Mouse (Mus musculus): ENCODE data around the gene Inhbb.

Gene Inhbb

DNA sequence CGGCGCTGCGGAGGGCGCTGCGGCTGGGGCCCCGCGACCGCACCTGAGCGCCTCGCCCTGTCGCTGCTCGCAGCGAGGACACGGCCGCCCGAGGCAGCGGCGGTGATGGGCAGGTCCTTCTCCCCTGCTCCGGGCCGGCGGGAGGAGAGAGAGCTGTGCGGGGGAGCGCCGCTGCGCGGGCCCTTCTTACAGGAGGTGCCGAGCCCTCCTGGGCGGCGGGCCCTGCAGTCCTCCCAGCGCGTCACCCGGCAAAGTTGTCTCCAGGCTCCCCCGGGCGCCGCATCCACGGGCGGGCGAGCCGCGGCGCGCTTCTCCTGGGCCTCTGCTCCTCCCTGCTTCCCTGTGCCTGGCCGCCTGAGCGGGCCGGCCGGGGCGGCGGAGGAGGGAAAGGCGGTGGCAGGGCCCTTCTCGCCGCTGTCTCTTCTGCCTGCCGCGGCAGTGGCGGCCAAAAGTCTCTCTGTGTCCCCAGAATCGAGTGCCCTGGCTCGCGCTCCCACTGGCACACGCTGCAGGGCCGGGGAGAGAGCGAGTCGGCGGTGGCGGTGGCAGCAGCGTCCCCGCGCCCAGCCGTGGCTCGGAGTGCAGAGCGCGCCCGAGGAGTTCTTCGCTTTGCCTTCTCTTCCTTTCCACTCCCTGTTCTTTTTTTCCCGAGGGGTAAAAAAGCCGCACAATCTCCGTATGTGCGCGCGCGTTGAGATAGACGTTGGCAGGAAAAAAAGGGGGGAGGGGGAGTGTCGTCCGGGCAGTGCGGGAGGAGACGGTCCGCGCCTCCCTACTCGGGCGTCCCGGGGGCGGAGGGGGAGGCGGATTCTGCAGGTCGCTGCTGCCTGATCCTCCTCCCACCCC, at the start of gene Inhbb:
Gene Inhbb (minus strand): TSS at position 673 of the 846 bp plus-strand sequence.
- DNase-seq (ENCODE audit: low read depth in 2 of 2, low spot score in 2 of 2): no peak

DNA sequence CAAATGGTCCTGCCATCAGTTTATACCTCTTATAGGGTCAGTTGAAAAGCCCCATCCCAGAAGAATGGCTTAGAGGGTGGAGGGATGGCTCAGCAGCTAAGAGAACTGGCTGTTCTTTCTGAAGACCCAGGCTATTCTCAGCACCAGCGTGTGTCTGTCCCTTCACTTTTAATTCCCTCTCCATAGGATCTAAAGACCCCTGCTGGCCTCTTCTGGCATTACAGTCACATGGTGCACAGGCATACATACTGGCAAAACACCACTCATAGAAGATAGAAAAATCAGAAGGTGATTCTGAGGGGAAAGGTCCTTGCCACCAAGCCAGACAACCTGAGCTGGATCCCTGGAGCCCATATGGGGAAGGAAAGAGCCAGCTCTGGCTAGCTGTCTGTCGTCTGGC, 41.3 kb upstream of the Inhbb start:
- DNase-seq (ENCODE audit: low read depth in 2 of 2, low spot score in 2 of 2): peak in 1 of 2 experiments; percentile 39

DNA sequence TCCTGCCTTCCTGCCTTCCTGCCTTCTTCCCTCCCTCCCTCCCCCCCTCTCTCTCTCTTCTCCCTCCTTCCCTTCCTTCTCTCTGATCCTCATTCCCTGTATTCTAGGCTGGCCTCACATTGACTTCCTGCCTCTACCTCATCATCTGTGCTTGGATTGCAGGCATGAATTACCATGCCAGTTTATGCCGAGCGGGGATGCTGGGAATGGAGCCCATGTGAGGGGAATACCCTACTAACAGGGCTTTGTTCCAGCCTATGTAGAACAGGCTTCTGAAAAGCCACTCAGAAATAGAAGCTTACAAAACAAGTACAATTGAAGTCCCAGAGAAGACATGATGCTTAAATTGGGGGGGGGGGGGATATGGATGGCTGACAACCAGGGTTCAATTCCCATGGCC, 38.0 kb upstream of the Inhbb start:
- DNase-seq (ENCODE audit: low read depth in 2 of 2, low spot score in 2 of 2): no peak

DNA sequence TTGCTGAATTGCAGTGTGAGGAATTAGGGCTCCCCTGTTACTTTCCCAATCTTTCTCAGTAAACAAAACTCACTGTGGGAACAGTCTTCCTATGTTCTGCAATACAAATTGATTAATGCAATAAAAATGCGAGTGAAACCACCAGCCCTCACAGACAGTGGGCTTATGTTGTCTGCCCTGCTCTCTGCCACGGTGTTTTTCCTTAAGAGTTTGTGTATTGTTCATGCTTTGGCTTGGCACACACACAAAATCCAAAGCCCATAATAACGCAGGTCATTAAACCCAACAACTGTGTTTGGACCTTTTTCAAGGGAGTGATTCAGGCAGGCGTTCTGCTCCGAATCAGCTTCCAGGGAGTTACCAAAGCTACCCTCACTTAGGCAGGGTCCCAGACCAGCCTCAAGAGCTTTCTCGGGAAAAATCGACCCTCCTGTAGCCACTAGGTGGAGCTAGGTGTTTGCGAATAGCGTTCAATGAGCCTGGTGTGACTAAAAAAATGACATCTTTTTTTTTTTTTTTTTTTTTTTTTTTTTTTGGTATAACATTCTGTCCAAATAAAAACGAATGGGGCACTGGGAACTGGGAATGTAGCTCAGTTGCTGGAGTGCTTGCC, 36.1 kb upstream of the Inhbb start:
- DNase-seq (ENCODE audit: low read depth in 2 of 2, low spot score in 2 of 2): peak; percentile 16 to 40

DNA sequence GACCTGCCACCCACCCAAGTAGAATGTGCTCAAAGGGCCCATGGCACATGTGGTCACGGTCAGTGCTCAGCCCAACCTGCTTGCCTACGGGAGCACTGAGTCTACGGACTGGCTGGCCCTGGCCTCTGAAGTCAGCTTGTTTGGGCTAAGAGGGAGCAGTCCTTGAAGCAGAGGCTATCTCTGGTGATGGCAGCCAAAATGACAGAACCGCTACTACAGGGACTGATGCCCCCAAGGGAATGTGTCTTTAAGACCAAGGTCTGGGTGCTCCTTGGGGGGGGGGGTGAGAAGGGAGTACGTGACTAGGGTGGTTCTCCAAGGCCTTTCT, 35.4 kb upstream of the Inhbb start:
- no peak for DNase-seq (ENCODE audit: low read depth in 2 of 2, low spot score in 2 of 2)

DNA sequence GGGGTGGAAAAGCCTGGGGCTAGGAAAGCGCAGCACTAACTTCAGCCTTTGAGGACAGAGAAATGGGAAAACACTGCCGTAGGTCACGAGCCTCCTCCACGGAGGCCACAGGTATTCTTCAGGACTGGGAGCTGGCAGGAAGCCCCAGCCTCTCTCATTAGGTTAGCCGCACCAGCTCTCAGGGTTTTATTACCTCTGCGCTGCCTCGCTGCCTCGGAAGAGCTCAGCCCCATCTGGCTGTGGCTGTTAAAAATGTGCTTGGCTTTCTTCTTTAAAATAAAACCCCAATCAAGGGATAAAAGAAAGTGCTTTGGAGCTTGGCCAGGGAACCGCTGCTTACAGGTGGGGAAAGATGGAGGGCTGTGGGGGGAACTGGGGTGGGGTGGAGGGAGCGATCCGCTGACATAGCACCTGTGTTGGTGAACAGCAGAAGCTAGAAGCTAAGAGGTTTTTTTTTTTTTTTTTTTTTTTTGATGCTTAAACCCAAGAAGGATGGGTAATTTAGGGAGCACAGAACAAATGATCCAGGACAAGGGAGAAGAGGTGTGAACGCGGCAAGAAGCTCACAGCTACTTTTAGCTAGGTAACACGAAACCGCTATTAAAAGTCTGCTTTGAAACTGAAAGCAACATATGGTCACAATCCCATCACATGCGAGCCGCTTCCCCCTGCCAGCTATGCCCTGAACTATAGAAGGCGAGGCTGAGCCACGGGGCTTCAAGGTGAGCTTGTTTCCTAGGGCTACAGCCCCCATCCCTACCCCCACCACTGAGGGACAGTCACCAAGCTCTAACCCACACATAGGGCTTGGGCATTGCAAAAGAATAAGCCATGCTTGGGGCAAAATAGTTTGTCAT, 34.9 kb upstream of the Inhbb start:
- DNase-seq (ENCODE audit: low read depth in 2 of 2, low spot score in 2 of 2): no peak

DNA sequence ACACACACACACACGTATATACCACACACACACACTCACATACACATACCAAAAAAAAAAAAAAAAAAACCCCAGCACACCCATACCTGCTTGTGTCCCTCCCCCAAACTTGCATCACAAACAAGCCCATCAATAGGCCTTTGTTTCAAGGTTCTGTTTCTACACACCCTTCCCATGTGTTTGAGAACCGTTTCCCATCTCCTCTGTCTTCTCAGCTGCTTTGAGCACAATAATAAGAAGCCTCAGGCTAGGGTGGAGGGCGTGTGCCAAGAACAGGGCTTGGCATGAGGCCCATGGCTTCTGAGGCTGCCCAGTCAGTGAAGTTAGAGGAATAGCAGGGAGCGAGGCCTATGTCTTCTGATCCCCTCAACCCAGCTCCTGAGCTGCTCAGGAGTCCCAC, 31.7 kb upstream of the Inhbb start:
- DNase-seq (ENCODE audit: low read depth in 2 of 2, low spot score in 2 of 2): no peak

DNA sequence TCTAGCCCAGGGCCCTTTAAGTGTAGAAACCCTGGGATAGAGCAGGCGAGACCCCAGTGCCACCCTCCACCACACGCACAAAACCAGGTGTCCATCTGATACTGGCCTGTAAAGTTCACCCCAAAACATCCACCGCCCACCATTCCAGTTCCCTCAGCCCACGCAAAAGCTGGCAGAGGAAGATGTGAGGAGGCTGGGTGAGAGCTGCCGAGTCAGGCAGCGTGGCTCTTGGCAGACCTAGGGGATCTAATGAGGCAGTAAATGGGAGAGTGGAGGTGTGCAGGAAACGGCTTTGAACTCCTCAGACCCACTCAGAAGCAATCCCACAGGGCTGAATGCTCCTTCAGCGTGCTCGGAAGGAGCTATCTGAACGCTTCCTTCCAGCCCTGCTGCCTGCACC, 29.4 kb upstream of the Inhbb start:
- no peak for DNase-seq (ENCODE audit: low read depth in 2 of 2, low spot score in 2 of 2)

DNA sequence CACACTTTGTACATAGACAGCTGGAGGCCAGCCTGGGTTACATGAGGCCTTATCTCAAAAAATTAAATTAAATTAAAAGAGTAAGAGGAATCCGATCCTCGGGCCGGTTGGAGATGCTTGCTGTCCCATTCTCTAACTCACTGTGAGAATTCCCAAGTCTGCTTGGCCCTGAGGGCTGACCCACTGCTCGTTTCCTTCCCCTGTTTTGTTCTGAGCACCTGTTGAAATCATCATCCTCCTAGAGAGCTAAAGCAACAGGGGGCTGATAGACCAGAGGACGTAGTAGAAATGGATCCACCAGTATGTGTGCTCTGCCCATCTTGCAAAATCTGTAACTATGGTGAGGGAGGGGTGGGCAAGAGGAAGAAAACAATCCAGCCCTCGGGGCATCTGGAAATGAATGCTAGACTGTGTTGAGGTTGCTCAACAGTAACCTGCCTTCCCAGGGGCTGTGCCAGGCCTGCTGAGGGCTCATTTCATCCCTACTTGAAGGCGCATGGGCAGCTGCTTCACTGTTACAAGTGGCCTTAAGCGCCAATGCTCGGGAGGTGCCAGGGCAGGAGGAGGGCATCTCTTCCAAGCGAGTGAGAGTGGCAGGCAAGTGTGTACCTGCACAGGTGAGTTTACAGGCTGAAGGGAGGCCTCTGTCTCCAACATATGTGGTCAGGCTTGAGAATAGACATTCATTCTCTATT, 28.8 kb upstream of the Inhbb start:
- no peak for DNase-seq (ENCODE audit: low read depth in 2 of 2, low spot score in 2 of 2)

DNA sequence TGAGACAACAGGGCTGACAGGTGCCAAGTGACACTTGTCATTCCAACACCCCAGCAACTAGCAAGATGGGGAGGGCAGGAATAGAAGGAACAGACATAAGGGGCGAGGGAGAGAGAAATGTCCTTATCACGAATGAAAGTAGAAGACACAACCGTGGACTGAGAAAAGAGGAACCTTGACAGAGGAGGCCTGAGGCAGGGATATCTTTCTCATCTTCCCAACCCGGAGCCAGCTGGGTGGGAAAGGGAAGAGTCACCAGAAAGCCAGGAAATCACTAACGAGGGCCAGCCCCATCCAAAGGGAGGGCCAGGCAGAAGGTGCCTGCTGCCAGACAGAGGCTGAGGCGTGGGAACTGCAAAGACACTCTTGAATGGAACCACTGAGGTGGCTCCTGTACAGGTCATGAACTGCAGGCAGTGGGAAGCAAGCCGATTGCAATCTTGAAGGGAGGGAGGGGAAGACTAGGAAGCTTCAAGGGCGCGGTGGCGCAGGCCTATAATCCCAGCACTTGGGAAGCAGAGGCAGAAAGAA, 24.8 kb upstream of the Inhbb start:
- DNase-seq (ENCODE audit: low read depth in 2 of 2, low spot score in 2 of 2): no peak

DNA sequence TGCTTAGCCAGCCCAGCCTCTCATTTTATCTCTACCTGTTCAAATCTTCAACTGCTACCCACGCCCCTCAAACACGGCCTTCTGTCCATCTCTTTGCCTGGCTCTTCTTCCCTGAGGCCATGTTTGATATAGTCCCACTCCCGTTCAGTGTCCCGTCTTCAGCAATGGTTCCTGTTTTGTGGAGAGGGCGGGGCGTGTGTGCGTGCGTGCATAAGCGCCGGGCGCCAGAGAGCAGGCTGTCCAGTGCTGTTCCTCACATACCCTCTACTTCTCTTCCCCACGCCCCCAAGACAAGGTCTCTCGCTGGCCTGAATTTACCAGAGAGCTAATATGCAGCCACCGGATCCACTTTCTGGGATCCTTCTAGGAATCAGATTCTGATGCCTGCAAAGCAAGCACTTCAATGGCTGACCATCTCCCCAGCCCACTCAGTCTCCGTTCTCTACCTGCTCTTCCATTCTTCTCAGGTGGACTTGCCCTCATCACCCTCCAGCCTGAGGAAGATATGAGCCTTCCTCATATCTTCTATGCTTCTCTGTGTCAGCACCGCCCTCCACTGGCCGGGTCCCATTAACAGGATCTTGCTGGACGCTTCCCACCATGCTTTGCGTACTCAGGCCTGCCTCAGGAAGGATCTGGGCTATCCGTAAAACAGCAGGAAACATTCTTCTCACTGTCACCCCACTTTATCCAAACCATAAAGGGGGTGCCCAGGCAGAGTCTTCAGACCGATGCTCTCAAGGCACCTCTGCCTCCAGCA, 21.7 kb upstream of the Inhbb start:
- no peak for DNase-seq (ENCODE audit: low read depth in 2 of 2, low spot score in 2 of 2)

DNA sequence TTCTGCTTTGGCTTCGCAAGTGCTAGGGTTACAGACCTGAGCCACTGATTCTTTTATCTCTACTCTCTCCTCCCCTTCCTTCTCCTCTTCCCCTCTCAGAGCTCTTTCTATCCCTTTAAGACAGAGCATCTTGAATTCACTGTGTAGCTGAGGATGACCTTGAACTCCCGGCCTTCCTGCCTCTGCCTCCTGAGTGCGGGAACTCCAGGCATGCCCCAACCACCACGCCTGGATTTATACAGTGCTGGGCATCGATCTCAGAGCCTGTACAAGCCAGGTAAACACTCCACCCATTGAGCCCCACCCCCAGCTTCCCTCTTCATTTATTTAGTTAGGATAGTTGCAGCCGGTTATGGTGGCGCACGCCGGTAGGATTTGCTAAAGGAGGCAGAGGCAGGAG, 20.9 kb upstream of the Inhbb start:
- no peak for DNase-seq (ENCODE audit: low read depth in 2 of 2, low spot score in 2 of 2)

DNA sequence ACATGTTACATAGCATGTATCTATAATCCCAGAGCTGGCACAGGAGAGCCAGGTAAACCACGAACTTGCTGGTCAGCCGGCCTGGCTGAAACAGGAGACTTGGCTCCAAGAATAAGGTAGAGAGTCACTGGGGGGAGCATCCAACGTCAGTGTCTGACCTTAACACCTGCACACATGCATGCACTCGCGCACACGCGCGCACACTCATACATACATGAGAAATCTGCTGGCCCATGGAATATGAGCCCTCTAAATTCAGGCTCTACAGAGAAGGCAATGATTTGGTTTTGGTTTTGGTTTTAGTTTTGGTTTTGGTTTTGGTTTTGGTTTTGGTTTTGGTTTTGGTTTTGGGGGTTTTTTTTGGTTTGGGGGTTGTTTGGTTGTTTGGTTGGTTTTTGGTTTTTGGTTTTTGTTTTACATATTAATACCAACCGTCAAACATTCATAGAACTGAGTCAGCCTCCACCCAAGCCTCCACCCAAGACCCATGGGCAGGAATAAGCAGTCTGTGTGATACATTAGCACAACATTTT, 16.1 kb upstream of the Inhbb start:
- DNase-seq (ENCODE audit: low read depth in 2 of 2, low spot score in 2 of 2): no peak

DNA sequence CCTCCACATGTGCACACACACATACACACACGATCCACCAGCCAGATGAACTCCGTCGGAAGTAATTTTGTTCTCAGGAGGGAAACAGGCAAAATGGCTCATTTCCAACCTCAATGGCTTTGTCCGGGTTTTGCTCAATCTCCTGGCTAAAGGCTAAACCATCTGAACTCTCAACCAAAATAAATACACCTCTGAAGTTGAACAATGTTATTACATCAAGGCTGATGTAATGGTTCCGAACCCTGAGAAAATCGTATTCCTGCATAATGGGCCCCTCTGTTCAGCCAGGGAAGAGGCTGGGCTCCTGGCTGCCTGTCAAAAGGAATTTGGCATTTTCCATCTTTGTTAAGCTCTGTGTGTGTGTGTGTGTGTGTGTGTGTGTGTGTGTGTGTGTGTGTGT, 15.4 kb upstream of the Inhbb start:
- no peak for DNase-seq (ENCODE audit: low read depth in 2 of 2, low spot score in 2 of 2)

DNA sequence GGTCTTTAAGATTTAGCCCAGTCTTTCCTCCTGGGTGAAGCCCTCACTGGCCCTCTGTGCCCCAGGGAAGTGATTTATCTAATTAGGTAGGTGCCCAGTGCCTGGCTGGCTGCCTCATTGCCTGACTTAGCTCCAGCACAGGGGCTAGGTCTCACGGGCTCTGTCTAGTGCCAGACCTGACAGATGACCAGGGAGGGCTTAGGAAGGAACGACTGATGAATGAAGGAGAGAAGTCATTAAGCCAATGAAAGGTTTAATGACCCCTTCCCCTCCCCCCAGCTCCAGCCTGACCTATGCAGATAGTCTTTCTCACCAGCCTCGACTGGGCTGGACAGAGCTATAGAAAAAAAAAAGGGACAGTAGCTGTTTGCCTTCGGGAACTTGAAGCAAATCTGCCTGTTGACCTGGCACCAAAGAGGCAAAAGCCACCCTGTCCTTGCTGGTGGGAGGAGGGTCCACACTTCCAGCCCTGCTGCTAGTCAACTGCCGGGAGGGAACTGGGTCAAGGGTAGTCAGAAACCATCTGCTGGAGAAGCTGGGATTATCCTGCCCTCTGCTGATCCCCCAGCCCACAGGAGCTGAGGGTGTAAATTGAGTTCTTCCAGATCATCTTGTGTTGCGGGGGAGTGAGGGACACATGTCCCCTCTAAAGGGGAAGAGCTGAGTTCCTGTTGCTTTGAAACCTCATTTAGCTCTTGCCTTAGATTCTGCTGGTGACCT, 2.3 kb upstream of the Inhbb start:
- no peak for DNase-seq (ENCODE audit: low read depth in 2 of 2, low spot score in 2 of 2)

DNA sequence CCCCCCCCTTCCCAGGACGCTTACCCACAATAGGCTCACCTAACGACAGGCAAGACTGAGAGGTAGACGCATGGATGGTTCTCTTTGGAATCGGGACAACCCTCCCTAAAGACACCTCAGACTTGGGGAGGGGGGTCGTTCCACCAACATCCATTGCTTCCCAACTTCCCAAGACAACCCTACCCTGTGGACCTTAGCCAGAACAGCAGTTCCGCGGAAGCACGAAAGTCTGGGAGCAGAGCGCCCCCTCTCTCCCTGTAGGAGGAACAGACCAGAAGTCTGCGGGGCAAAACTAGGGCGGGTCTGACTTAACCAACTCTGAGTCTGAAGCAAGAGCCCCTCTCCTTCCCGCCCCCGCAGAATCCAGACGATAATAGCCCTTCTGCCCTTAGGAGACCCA, 1.5 kb upstream of the Inhbb start:
- DNase-seq (ENCODE audit: low read depth in 2 of 2, low spot score in 2 of 2): no peak

DNA sequence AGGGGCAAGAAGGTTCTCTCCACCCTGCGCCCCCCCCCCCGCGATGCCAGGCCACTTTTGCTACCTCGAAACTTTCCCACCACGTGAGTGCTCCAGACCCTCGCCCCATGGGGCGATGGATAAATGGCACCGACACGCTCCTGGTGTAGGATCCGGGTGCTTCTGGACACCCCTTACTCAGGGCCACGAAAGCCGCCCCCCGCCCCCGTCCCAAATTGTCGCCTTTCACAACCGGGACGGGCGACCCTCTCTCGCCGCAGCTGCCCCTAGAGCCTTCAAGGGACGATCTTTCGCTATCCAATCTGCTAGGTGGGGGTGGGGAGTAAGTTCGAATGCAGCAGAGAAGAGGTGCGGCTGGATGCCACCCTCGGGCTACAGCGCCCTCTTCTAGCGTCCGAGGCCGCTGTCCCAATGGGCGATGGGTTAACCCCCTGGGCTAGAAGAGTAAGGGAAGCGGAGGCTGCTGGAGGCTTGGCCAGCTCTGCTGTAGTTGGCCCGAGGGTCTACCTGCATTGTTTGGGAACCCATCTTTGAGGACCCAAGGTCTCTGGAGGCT, 490 bp upstream of the Inhbb start:
- DNase-seq (ENCODE audit: low read depth in 2 of 2, low spot score in 2 of 2): no peak

DNA sequence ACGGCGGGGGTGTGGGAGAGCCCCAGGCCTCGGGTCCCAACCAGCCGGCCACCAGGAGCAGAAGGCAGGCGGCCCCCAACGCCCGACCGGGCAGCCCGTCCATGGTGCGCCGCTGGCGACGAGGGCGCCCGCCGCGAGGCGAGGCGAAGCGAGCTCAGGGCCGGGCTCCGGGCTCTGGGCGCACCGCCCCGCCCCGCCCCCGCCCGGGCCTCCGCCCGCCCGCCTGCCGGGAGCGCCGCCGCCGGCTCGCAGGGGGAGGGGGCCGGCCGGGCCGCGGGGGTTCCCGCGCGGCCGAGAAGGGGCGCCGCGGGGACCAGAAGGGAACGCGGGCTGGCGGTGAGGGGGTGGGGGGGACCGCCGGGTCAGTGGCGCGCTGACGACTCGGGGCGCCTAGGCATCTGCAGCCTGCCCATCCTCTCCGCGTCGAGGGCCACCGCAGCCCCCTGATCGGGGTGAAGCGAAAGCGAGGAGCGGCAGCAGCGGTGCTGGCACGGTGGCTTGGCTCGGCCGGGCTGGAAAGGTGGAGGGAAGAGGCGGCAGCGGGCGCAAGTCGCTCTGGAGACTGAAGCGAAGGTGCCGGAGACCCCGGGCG, 968 bp downstream of the Inhbb start:
- no peak for DNase-seq (ENCODE audit: low read depth in 2 of 2, low spot score in 2 of 2)

All from CD8-positive naive resting alpha-beta T cell, adult 2 months (primary cell).